Mouse (Mus musculus) embryonic facial prominence, embryonic 13.5 days (tissue): Measurements from ENCODE around the gene Atp2a1. TPM values are rescaled to one million over a fixed set of nuclear protein-coding genes. Genes with fewer than 3 reads are reported as not detected.

Experiments
- ATAC-seq: fragments of 200-750 bp; cut with Nextera tagmentation; 2 replicates; pipeline ENCODE4 v1.8.0; 2017; ENCODE audit warnings: low read depth; ENCODE audit not compliant: insufficient number of reproducible peaks, insufficient read depth, low FRiP score, low TSS enrichment
- H3K27ac ChIP-seq: fragments of 300-500 bp; sonication (generic); 2 replicates; pipeline ENCODE4 v1.5.1; 2015; ENCODE audit warnings: moderate library complexity, mild to moderate bottlenecking, inconsistent platforms
- H3K27me3 ChIP-seq: fragments of 300-500 bp; sonication (generic); 2 replicates; pipeline ENCODE4 v1.6.1; 2015; ENCODE audit warnings: mild to moderate bottlenecking, inconsistent platforms
- H3K36me3 ChIP-seq: fragments of 300-500 bp; sonication (generic); 2 replicates; pipeline ENCODE4 v1.6.1; 2015; ENCODE audit warnings: mild to moderate bottlenecking, inconsistent platforms
- H3K4me1 ChIP-seq: fragments of 300-500 bp; sonication (generic); 2 replicates; pipeline ENCODE4 v1.6.1; 2015; ENCODE audit warnings: inconsistent platforms
- H3K4me2 ChIP-seq: fragments of 300-500 bp; sonication (generic); 2 replicates; pipeline ENCODE4 v1.6.1; 2015; ENCODE audit warnings: moderate library complexity, mild to moderate bottlenecking, inconsistent platforms
- H3K4me3 ChIP-seq: fragments of 300-500 bp; sonication (generic); 2 replicates; pipeline ENCODE4 v1.5.1; 2015; ENCODE audit warnings: mild to moderate bottlenecking, inconsistent platforms
- H3K9ac ChIP-seq: fragments of 300-500 bp; sonication (generic); 2 replicates; pipeline ENCODE4 v1.6.1; 2015; ENCODE audit warnings: mild to moderate bottlenecking, inconsistent platforms
- H3K9me3 ChIP-seq: fragments of 300-500 bp; sonication (generic); 2 replicates; pipeline ENCODE4 v1.6.1; 2016; ENCODE audit warnings: inconsistent platforms
- WGBS: fragments of 180-500 bp; shearing (Covaris S2); methylation state at CpG from one replicate; pipeline ENCODE4 v1.1.7; 2015; ENCODE audit warnings: mixed read lengths; 5-methylcytosine and 5-hydroxymethylcytosine counted together
- polyA plus RNA-seq: library from polyadenylated mRNA; unstranded; fragments of >200 nt; fragmentation: Nextera tagmentation; extraction: Ambion mirVana; gene quantifications from 2 replicates; pipeline ENCODE4 v1.2.1, GENCODE M21; 2015

The Atp2a1 gene
- polyA plus RNA-seq = 7.9 and 11.5 TPM in 2 replicates

DNA sequence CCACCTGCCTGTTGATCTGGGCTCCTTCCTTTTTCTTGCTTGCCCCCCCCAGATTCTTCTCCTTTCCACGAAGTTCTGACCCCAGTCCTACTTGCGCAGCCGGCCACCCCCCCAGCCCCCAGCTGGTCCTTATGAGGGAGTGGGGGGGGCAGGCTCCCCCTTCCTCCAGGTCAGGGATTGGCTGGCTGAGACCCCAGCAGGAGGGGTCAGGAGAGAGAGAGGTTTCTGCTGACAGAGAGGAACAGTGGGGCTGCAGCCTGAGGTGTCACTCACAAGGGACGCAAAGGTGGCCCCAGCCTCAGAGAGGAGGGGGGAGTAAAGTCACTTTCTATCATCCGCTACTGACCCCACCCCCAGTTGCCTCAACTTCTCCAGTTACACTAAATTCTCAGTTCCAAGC lies at the start of gene Atp2a1:
Gene Atp2a1, minus strand, starts transcription at position 105 of the 400 bp plus-strand sequence.
- Histone ChIP-seq H3K4me3 (no peak within 1 kb of the TSS), H3K9ac (peak within 1 kb of the TSS; percentile 54), H3K4me1 (peaks cover 36% of the 10 kb centered on the region), H3K4me2 (no peak within 1 kb of the TSS), H3K9me3 (no peaks in the 10 kb centered on the region), H3K36me3 (peaks cover 19% of the 10 kb centered on the region), H3K27ac (no peak within 1 kb of the TSS), H3K27me3 (no peaks in the 10 kb centered on the region)
- WGBS = 50% methylated on average over 5 of the region's 5 CpGs
- ATAC-seq = no peak

DNA sequence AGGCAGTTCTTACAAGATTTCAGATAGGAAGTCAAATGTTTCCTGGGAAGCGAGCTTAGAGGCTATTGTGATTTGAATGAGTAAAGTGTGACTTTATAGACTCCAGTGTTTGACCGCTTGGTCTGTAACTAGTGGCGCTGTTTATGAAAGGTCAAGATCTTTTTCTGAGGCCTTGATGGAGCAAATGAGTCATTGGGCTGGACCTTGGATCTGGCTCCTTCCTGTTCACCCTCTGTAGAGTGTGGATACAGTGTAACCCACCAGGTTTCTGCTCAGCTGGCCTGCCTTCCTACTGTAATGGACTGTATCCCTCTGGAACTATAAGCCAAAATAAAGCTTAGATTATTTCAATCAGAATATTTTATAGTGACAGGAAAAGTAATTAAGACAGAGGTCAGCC lies 48.4 kb upstream of the Atp2a1 start:
- Histone ChIP-seq H3K27ac (no peak overlapping the region), H3K9ac (no peak overlapping the region), H3K4me1 (0 out of 2 replicates have a peak, but pooled peaks cover 3% of the 10 kb centered on the region), H3K4me3 (no peak overlapping the region), H3K27me3 (no peaks in the 10 kb centered on the region), H3K36me3 (no peaks in the 10 kb centered on the region), H3K4me2 (no peak overlapping the region), H3K9me3 (no peaks in the 10 kb centered on the region)
- ATAC-seq = no peak
- 81% methylated on average over 3 of the region's 3 CpGs for WGBS

DNA sequence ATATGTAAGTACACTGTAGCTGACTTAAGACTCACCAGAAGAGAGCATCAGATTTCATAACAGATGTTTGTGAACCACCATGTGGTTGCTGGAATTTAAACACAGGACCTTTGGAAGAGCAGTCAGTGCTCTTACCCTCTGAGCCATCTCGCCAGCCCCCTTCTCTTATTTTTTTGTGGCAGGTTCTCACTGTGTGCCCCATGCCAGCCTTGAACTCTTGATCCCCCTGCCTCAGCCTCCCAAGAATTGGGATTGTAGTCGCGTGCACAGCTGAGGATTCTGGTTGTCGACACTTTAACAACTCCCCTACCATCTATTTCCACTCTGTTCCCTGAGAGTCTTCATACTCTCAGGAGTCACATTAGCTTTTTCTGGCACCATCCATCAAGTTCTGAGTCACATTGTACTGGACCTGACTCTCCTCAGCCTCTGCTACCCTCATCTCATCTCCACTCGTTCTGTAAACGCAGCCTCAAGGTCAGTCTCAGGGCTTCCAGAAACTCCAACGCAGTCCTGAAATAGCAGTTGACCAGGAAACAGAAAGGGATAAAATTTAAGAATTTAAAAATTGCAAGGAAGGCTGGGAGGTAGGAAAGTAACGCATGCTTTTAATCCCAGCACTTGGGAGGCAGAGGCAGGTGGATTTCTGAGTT lies 44.3 kb upstream of the Atp2a1 start:
- no peaks in the 10 kb centered on the region for H3K9me3 ChIP-seq
- 0 out of 2 replicates have a peak, but pooled peaks cover 7% of the 10 kb centered on the region for H3K4me1 ChIP-seq
- 84% methylated on average over 8 of the region's 8 CpGs for WGBS
- peak overlapping the region; percentile 36; the same call in 1 of the 2 replicates for H3K9ac ChIP-seq
- no peaks in the 10 kb centered on the region for H3K36me3 ChIP-seq
- no peak for ATAC-seq
- no peak overlapping the region for H3K4me3 ChIP-seq
- H3K27me3 ChIP-seq = no peaks in the 10 kb centered on the region
- H3K4me2 ChIP-seq = no peak overlapping the region
- H3K27ac ChIP-seq = no peak overlapping the region

DNA sequence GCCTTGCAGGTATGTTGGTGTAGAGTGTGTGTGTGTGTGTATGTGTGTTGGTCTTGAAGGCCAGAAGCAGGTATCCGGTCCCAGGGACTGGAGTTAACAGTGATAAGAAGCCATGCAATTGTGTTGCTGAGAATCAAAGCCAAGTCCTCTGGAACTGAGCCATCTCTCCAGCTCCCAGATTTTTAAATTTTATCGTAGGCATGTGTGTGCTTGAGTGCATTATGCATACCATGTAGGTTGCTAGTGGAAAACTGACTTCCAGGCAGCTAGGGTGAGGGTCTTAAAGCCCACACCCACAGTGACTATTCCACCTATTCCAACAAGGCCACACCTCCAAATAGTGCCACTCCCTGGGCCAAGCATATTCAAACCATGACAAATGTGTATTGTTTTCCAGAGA lies 42.0 kb upstream of the Atp2a1 start:
- peaks cover 15% of the 10 kb centered on the region; the same call in 1 of the 2 replicates for H3K4me1 ChIP-seq
- H3K9me3 ChIP-seq = no peaks in the 10 kb centered on the region
- H3K27me3 ChIP-seq = no peaks in the 10 kb centered on the region
- WGBS = 82% methylated on average over 2 of the region's 2 CpGs
- ATAC-seq = no peak
- no peak overlapping the region for H3K9ac ChIP-seq
- no peak overlapping the region for H3K27ac ChIP-seq
- no peak overlapping the region for H3K4me2 ChIP-seq
- H3K36me3 ChIP-seq = peaks cover 13% of the 10 kb centered on the region
- no peak overlapping the region for H3K4me3 ChIP-seq

DNA sequence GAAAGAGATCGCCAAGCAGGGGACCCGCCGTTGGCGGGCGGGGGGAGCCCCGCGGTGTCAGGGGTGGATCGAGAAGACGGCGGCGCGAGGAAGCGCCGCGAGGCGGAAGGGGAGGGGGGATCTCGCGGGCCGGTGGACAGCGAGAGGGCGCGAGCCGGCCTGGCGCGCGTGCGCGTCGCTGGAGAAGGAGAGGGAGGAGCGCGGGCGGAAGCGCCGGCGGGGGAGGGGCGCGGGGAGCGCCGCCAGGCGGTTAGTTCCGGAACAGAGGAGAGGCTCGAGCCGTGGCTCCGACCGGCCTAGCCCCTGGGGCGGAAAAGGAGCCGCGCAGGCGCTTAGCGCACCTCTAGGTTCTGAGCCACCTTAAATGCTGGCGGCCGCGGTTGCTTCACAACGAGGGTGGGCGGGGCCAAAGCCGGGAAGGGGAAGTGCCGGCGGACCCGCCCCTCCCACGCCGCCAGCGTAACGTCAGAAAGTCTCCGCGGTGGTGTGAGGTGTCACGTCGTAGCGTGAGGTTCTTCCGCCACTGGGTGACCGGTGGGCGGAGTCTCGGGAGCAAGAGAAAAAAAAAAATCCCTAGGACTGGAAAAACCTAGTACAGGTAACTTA lies 40.5 kb upstream of the Atp2a1 start, which contains the start of gene Atxn2l:
Gene Atxn2l, minus strand, starts transcription at position 165 of the 606 bp plus-strand sequence.
- Histone ChIP-seq H3K4me3 (peak within 1 kb of the TSS; percentile 100), H3K4me2 (peak within 1 kb of the TSS; percentile 81), H3K27me3 (no peaks in the 10 kb centered on the region), H3K4me1 (peaks cover 15% of the 10 kb centered on the region; the same call in 1 of the 2 replicates), H3K27ac (peak within 1 kb of the TSS; percentile 100), H3K36me3 (peaks cover 28% of the 10 kb centered on the region), H3K9ac (peak within 1 kb of the TSS; percentile 100), H3K9me3 (no peaks in the 10 kb centered on the region)
- under 1% methylated on average over 54 of the region's 72 CpGs for WGBS
- ATAC-seq = peak; percentile 86

DNA sequence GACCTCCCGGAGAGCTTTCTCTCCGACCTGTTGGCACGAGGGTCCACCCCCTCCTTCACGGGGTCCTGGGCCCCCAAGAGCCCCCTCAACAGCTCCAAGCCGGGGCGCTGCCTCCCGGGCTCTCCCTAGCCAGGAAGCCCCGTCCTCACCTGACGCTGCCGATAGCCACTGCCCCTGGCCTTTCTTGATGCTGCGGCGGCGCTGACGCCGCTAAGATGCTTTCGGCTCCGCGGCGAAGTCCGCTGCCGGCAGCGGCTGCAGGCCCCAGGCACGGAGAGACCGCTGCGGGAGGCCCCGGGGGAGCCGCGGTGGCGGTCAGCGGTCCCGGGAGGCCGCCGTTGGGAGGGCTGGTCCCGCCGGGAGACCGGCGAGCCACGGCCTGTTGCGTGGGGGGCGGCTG lies 39.8 kb upstream of the Atp2a1 start:
- Histone ChIP-seq H3K27me3 (no peaks in the 10 kb centered on the region), H3K9me3 (no peaks in the 10 kb centered on the region), H3K4me3 (peak overlapping the region; percentile 100), H3K36me3 (peaks cover 34% of the 10 kb centered on the region), H3K4me2 (peak overlapping the region; percentile 81), H3K27ac (peak overlapping the region; percentile 100), H3K4me1 (peaks cover 15% of the 10 kb centered on the region; the same call in 1 of the 2 replicates), H3K9ac (peak overlapping the region; percentile 100)
- under 1% methylated on average over 40 of the region's 40 CpGs for WGBS
- no peak; the same call in 1 of the 2 replicates for ATAC-seq

DNA sequence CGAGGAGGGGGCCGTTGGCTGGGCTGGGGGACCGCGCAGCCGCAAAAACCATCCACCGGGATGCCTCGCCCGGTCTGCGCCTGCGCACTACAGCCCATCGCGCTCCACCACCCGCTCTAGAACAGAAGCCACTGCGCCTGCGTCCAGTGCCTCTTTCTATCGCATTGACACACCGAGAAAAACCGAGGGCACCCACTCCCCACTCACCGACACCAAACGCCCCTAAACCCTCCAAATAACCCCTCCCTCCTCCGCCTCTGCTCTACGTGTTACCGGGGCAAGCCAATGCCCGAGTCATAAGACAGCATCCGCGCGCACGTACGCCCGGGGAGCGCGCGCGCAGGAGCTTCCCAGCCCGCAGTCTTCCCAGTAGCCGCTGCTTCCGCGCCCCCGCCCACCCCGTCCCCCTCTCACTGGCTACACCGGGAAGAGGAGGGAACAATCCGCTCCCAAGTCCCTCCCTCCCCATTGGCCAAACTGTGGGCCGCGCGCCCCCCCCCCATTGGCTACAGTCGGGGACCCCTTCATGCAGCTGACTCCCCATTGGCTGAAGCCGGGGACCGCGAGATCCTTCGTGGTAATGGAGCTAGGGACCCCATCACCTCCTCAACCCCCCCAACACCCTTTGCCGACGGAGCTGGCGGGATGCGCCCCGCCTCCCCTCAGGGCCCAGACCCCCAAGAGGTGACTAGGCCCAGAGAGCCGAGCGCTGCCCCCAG lies 39.3 kb upstream of the Atp2a1 start:
- no peaks in the 10 kb centered on the region for H3K9me3 ChIP-seq
- peaks cover 15% of the 10 kb centered on the region; the same call in 1 of the 2 replicates for H3K4me1 ChIP-seq
- peak overlapping the region; percentile 100 for H3K4me3 ChIP-seq
- peak overlapping the region; percentile 81 for H3K4me2 ChIP-seq
- peak overlapping the region; percentile 100 for H3K9ac ChIP-seq
- no peaks in the 10 kb centered on the region for H3K27me3 ChIP-seq
- peaks cover 40% of the 10 kb centered on the region for H3K36me3 ChIP-seq
- under 1% methylated on average over 55 of the region's 57 CpGs for WGBS
- peak overlapping the region; percentile 100 for H3K27ac ChIP-seq
- ATAC-seq = peak; percentile 90

DNA sequence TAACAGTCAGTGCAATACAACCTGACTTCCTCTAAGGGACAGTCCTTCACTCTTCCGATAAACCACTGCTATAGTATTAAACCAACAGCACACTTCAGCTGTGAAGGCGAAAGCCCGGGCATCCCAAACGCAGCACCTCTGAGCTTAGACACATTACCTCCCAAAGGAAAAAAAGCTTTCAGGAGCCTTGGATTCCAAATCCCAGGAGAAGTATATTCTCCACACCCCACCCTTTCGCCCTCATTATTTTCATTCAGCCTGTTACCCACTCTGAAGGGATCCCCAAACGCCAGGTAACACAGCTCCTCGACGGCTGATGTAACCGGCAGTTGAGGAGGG lies 38.7 kb upstream of the Atp2a1 start:
- H3K4me1 ChIP-seq = peaks cover 14% of the 10 kb centered on the region; the same call in 1 of the 2 replicates
- peak overlapping the region; percentile 100 for H3K9ac ChIP-seq
- whole genome bisulfite sequencing = 4% methylated on average over 9 of the region's 9 CpGs
- no peaks in the 10 kb centered on the region for H3K9me3 ChIP-seq
- H3K36me3 ChIP-seq = peaks cover 45% of the 10 kb centered on the region
- H3K27me3 ChIP-seq = no peaks in the 10 kb centered on the region
- H3K4me2 ChIP-seq = peak overlapping the region; percentile 81
- peak overlapping the region; percentile 100 for H3K27ac ChIP-seq
- no peak for ATAC-seq
- H3K4me3 ChIP-seq = peak overlapping the region; percentile 100

DNA sequence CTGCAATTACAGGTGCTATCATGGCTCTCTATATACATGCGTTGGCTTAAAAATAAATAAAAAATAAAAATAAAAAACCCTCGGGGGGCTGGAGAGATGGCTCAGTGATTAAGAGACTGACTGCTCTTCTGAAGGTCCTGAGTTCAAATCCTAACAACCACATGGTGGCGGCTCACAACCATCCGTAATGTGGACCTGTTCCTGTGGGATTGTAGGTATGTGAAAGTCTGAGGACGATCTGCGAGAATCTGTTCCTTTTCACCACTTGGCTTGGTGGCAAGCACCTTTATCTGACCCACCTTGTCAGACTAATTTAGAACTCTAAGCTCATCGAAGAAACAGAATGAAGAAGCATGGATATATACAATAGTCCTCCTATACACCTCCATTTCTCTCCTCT lies 36.5 kb upstream of the Atp2a1 start:
- Histone ChIP-seq H3K4me2 (no peak overlapping the region), H3K36me3 (peaks cover 68% of the 10 kb centered on the region), H3K4me1 (peaks cover 13% of the 10 kb centered on the region; the same call in 1 of the 2 replicates), H3K27me3 (no peaks in the 10 kb centered on the region), H3K9ac (no peak overlapping the region), H3K4me3 (no peak overlapping the region), H3K27ac (no peak overlapping the region), H3K9me3 (no peaks in the 10 kb centered on the region)
- WGBS = 94% methylated on average over 7 of the region's 7 CpGs
- ATAC-seq = no peak

DNA sequence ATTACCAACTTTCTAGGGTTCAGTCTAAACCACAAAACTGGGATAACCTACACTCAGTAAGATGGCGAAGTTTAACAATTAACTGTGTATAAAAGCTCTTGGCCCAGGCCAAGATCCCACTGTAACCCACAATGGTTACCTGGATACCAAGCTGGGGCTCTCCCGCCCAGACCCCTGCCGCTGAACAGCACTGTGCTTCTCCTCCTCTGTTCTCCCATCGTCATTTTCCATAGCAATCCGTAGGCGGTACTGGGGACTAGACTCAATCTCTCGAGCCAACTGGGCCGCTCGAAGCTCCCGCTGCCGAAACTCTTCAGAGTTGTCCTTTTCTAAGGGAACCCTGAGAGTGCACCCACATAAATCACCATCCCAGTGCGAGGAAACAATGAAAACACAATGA lies 35.1 kb upstream of the Atp2a1 start:
- Histone ChIP-seq H3K27ac (no peak overlapping the region), H3K4me1 (peaks cover 8% of the 10 kb centered on the region; the same call in 1 of the 2 replicates), H3K9me3 (no peaks in the 10 kb centered on the region), H3K36me3 (peaks cover 82% of the 10 kb centered on the region), H3K4me2 (no peak overlapping the region), H3K4me3 (no peak overlapping the region), H3K9ac (no peak overlapping the region), H3K27me3 (no peaks in the 10 kb centered on the region)
- WGBS = 92% methylated on average over 12 of the region's 12 CpGs
- ATAC-seq = no peak

DNA sequence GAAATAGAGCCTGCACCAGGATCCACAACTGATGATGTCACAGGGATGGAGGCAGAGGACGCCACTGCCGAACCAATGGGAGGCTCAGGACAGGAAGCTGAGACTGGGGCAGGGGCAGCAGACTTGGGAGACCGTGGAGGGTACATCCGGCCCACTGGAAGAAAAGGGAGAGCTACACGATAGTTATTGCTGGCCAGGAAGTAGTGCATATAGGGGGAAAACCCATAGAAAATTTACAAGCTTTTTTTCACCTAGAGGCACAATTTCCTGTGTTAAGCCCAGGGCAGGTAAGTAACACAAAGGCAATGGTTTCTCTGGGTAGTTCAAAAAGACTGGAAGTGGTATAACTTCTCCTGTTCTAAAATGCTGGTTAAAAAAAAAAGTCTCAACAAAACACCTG lies 33.6 kb upstream of the Atp2a1 start:
- no peaks in the 10 kb centered on the region for H3K9me3 ChIP-seq
- H3K4me2 ChIP-seq = no peak overlapping the region
- peaks cover 95% of the 10 kb centered on the region for H3K36me3 ChIP-seq
- ATAC-seq = no peak
- no peaks in the 10 kb centered on the region for H3K27me3 ChIP-seq
- H3K9ac ChIP-seq = no peak overlapping the region
- WGBS = 86% methylated on average over 5 of the region's 5 CpGs
- H3K27ac ChIP-seq = no peak overlapping the region
- peaks cover 8% of the 10 kb centered on the region; the same call in 1 of the 2 replicates for H3K4me1 ChIP-seq
- no peak overlapping the region for H3K4me3 ChIP-seq
